Mouse (Mus musculus) right cerebral cortex, postnatal 10 days (tissue): ENCODE measurements around the gene Dntt.

Experiments used
- DNase-seq, 2 experiments: peaks; one replicate each; pipeline ENCODE4 v3.0.0; 2021; ENCODE audit warnings: low spot score in 2 of 2

The Dntt gene

DNA sequence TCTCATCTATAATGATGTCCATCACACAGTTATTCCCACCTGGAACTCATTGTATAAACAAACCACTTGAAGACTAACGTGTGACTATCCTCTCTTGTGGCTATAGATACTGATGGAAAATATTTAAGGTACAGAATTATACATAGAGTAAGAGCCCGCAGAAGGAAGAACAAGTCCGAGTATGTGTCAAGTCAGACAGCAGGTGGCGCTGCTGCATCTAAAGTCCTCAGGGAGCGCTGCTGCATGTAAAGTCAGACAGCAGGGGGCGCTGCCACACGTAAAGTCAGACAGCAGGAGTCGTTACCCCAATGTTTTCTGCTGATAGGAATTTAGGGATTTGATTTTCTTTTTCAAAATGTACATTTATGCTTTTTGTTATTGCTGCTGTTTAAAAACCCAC is 42.4 kb downstream of the Dntt start:
- DNase-seq, result peak; percentile 90 to 94

DNA sequence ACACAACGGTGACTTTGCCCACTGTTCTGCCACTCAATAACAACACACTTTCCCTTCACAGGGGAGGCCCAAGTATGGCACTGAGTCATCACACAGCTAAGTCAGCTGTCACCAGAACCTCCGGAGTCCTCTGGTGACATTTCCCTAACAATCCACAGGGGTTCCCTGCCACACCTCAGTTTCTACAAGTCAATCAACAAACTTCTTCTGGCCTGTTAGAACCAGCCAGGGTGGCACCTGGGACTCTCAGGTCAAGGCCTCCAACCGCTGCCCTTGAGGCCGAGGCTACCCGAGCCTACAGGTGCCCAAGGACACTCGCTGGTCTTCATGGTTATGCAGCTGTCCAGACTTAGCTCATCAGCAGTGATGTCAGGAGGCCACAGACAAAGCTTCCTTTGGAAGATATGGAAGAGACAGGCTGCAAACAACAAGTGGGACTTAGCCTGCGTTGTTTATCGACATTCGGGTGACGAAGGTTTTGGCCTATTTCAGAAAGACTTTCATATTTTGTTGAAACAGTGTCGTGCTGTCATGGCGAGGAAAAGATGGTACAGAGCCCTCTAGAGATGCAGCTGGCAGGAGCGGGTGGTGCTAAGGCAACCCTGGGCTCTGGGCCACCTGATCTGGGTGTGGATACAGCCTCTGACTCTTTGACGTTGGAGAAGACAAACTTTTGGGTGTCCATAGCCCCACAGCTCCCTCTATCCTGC is 44.8 kb downstream of the Dntt start:
- DNase-seq, result no peak

DNA sequence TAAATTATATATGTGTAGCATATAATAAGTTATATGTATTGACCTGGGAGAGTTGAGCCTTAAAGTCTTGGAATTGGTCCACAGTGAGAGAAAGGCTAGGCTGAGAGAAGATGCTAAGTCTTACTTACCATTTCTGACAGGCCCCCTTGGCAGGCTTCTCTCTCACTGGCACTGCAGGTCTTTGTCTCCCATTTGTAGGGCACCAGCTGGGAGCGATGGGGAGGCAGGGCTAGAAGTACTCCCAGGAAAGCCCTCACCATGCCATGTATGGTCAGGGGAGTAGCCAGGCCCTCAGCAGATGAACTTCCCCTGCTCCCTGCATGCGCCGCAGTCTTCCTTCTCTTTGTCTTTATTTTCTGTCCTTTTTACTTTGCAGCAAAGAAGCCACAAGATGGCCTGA is 47.8 kb downstream of the Dntt start, which contains the start of gene Opalin:
Gene Opalin (minus strand): TSS at position 208 of the 400 bp plus-strand sequence.
- no peak for DNase-seq

DNA sequence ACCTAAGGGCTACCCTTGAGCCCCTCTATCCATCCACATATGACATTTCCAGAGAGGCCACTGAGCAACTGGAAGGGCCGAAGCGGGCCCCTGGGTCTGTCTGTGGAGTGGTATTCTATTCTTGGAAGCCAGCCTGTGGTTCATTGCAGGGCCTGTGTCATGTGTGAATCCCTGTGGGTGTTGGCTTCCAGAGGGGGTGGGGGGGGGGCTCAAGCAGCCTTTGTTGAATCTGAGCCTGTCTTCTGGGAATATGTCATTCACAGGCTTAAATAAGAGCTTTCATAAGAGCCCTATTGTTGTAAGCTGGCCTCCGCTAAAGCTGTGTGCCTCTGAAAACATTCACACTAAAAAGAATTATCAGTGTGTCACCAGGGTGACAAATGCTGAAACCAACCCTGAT is 52.5 kb downstream of the Dntt start:
- DNase-seq, result no peak

DNA sequence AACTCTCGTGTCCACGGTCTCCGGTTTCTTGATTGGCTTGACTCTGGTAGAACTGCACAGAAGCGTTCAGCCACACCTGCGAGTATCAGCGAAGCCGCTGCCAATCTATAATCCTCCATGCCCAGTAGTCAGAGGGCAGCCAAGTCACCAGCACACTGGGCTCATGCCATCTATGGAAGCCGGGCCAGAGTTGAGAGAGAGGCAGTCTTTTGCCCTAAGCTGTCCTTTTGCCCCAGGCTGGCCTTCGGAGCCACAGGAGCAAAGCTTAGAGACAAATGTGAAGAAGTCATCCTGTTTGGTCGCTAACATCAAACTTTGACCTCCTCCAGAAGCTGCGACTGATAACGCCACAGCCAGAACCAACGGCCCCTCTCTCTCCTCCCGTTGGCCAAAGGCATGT is 54.6 kb downstream of the Dntt start:
- DNase-seq, result no peak

DNA sequence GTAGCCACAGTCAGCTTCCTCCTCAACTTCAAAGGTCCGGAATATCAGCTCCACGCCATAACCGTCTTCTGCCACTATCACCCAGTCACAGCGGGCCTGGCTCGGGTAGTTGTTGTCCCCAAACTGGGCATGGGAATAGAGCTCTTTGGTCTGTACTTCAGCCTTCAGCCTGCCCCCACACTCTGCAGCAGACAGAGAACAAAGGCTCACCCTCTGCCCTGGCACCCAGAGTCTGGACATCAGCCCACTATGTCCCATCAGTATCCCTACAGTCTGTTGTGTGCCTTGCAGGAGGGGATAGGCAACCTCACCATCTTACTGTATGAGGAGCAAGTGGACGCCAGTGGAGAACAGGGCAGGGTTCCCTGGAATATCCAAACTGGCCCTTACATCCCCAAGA is 57.2 kb downstream of the Dntt start:
- no peak for DNase-seq

DNA sequence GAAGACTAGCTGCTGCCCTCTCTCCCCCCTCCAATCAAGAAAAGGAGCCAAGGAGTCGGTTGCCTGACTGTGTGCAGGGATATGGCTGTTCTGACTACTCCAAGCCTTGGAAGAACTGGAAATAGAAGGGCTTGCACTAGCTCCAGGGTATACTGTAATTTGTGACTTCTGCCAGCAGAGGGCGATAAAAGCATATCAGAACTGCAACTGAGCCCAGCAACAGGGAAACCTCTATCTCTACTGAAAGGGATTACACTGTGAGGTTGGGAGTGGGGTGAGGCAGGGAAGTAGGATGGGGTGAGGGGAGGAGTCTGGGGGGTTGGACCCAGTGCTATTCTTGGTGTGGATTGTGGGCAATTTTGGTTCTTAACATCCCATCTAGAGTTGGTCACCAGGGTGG is 57.6 kb downstream of the Dntt start:
- peak; percentile 87 to 91 for DNase-seq

DNA sequence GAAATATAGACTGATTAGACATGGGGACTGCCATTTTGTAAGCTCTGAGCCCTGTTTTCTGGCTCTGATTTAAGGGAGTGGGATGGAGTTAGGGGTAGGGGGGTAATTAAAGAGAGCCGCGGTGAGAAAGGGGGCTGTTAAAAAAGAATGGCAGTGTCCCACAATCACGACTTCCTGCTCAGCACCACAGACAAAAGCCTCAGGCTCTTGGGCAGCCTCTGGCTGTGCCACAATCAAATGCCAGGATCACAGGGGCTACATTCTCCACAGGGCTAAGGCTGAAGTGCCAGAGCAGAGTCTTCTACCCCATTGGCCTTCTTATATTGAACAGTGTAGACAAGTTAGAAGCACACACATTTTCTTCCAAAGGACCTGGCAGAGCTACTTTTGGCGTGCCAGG is 58.8 kb downstream of the Dntt start:
- no peak for DNase-seq

DNA sequence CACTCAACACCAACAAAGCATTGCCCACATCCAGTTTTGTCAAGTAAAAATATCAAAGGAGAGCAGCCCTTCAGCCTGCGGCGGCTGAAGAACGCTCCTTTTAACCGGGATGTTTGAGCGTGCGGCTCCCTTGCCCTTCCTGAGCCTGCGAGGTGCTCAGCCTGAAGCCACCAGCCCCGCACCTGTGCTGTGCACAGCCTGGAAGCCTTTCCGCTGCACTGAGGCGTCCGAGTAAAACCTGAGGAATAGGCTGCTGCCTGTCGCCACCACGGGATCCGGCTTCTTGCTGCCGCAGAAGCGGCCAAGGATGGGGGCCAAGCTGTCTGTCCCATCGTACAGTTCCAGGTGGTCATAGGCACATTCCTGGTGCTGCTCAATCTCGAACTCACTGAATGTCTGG is 59.4 kb downstream of the Dntt start:
- no peak for DNase-seq

DNA sequence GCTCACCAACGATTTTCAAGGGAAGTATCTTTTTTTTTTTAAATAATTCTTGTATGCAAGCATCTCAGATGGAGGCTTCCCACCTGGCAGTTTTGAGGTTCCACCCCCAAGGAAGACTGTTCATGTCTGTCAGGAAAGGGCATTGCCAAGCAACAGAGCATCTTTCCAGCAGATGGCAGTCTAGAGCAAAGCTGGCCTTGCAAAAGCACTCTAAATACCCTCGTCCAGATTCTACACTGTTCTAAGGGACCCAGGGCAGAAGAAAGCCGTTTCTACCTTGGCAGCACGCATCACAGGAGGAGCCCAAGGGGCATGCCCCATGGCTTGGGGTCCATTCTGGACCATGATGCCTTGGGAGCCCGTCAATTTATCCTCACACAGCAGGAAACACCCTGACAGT is 60.8 kb downstream of the Dntt start:
- peak; percentile 71 to 78 for DNase-seq

DNA sequence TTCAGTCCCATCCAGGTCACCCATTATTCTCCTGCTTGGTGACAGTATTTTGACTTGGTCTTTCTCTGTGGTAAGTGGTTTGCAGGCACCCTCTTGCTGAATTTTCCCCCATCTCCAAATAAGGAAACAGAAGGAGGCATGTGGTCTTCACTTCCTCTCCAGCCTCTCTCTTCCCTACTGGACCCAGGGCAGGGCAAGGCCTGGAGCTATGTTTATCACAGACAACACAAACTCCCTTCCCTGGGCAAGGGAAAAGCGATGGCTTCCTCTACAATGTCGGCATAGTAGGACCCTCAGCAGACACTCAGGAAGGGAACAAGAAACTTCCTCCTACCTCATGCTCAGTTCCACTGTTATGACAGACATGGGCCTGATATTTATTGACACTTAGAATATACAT is 62.8 kb downstream of the Dntt start:
- DNase-seq, result no peak

DNA sequence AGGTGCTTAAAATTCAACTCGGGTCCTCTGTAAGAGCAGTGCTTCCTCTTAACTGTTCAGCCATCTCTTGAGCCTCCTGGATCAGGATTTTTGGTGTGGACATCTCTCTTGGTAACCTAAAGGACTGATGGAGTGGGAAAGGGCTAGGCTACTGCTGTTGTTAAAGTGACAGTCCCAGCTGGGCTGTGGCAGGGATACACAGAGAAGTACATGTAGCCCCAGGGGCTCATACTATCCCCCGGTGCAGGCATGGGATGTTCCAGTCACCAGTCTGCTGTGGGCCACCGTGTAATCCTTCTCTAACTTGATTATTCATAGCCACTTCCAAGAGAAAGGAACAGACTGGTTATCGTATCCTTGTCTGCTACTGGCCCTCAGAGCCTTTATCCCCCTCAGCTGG is 68.0 kb downstream of the Dntt start:
- DNase-seq, result no peak

DNA sequence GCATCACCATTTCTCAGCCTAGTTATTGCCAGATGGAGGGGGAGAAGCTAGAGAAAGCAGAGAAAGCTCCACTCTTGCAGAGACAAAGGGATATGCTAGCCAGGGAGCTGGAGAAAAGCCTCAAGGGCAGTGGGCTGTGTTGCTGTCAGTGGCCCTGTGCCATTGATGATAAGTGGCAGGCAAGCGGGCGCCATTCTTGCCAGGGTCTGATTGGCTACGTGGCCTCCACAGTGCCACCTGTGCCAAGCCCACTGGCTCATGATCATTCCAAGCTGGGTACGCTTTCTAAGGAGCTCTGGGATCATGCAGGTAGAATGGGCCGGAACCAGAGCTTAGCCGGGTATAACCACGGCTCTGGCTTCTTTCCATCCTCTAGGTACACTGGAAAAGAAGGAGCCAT is 71.8 kb downstream of the Dntt start:
- no peak for DNase-seq

DNA sequence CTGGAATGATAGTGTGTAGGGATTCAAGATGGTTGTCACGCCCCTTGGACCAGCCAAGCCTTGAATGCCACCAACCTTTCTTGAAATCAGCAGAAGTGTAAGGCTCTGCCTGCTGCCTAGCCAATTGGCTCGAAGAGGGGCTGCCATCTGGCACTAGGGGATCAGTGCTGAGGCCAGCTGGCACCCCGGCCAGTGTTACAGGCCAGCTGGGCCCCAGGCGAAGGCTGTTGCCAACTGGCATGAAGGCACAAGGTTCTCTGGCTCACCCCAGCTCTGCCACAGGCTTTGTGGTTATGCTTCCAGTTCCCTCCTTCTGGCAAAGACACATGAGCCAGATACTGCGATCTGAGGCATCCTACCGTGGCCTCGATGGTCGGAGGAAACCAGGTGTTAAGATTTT is 72.3 kb downstream of the Dntt start:
- peak; percentile 86 to 89 for DNase-seq

DNA sequence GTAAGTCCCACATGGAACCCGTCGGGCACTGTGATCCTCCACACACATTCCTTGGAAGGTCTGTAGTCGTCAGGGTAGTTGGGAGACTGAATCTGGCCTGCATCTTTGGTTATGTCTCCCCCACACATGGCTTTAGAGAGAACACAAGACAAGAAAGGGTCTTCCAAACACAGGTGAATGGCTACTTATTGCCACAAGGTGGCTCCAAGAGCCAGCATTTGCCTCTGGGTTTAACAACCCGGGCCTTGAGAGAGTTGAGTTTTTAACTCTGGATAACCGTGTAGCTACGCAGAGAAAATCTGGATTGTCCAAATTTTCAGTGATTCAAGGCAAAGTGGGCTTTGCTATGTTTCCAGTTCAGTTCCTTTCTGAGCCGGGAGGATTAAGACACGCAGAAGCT is 75.8 kb downstream of the Dntt start:
- peak; percentile 63 to 69 for DNase-seq

DNA sequence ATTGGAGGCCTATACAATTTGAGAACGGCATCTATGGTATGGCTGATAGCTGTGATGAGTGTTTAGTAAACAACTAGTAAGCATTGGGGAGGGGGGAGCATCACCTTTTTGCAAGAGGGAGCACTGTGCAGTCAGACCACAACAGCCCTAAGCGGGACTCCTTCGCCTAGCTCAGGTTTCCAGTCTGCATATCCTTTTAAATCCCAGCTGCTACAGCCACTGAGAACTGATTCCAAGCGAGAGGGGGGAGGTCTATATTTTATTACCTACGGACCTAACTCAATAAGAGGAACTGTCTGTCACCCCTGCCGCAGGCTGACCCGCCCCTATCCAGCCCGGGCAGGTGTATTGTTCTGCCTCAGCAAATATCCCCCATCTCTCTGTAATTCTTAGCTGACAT is 78.5 kb downstream of the Dntt start:
- DNase-seq, result no peak

DNA sequence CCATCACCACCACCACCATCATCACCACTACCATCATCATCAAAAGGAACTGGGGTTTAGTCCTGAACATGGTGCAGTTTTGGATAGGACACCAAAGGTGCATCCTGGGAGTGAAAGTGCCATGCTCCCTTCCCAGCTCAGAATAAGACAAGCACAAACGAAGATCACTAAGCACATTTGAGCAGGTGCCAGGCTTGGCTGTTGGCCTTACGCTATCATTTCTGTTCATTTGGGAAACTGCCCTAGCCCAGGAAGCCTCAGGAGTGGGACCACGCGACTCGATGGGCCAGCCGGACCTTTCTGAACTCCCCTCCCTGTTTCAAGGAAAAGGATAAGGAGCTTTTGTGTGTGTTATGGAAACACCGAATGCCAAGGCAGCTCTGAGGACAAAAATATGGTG is 79.6 kb downstream of the Dntt start:
- no peak for DNase-seq
